Mouse (Mus musculus): ENCODE data around the gene Ccdc188. TPM values are rescaled to one million over a fixed set of nuclear protein-coding genes. Genes with fewer than 3 reads are reported as not detected.
A peak's percentile ranks its signal among the peaks of the same experiment; 100 is the strongest.

The Ccdc188 gene
- polyA plus RNA-seq, 1 experiment from 2014 or later: not detected

DNA sequence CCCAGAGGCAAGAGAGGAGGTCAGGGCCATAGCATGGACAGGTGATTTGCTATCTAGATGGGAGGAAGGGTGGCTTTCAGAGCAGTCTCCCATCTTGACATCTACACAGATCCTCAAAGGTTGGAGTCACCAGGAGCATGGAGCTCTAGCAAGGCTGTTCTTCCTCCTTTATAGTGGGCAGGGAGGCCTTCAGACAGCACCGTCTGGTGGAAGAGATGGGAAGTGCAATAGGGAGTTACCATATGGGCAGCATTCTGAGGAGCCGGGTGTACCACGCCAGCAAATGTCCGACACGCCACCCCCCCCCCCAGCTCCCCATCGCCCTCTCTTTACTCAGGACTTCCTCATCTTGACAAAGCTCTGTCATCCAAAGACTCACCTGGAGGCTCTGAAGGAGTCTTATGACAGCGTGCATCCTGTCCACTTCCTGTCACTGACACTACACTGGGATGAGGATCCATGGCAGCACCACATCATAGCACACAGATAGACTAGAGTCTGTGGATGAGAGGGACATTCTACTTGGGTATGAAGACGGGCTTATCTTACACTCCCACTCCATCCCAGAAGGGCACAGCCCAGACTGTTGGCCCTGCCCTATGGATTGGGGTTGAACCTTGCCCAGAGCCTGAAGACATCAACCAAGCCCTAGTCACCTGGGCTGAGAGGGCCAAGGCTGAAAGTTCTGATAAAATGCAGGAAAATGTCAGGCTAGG lies 6.8 kb upstream of the Ccdc188 start:
- no peak overlapping the region for H3K9ac ChIP-seq
- no peak overlapping the region for H3K4me2 ChIP-seq (replicated peaks)
- no peaks in the 10 kb centered on the region for H3K27me3 ChIP-seq
- H3K9me3 ChIP-seq (replicated peaks): no peaks in the 10 kb centered on the region
- H3K4me1 ChIP-seq: peaks cover 45% of the 10 kb centered on the region
- H3K27ac ChIP-seq: no peak overlapping the region
- 25% methylated on average over 8 of the region's 8 CpGs for WGBS
- no peaks in the 10 kb centered on the region for H3K36me3 ChIP-seq
- ATAC-seq (ENCODE audit: low FRiP score): no peak
- H3K4me3 ChIP-seq: no peak overlapping the region

DNA sequence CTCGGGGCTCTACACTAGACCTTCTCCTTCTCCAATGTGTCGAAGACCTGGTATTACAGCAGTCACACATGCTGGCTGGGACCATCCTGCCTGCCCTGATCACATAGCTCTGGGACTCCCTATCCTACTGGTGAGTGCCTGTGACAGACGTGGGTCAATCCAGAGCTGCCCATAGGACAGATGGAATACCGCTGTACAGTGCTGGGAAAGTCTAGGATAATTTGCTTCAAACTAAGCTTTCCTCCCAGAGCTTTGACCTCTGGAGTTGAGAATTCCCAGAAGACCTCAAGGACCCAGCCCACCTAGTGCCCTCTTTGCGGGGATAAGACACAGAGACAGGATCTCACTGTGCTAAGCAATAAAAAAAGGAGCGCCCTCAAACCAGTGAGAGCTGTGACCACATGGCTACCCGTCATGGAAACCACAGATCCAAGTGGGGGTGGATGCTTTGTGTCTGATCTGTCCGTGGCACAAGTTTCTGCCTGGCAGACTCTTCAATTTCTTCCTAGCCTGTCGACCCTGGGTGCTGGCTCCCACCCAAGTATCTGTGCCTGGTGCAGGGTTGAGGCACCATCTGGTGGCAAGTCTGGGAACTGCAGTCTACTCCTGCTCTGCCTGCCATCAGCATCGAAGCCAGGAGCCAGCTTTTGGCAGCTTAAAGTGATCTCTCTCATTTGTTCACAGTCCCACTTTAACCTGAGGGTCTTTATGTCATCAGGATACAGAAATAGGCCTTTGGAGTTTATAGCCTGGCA lies 6.1 kb upstream of the Ccdc188 start:
- Histone ChIP-seq H3K27ac (no peak overlapping the region), H3K4me1 (peaks cover 47% of the 10 kb centered on the region), H3K27me3 (no peaks in the 10 kb centered on the region), H3K4me3 (no peak overlapping the region), H3K4me2 (replicated peaks) (no peak overlapping the region), H3K36me3 (no peaks in the 10 kb centered on the region), H3K9ac (no peak overlapping the region), H3K9me3 (replicated peaks) (no peaks in the 10 kb centered on the region)
- WGBS: 48% methylated on average over 10 of the region's 10 CpGs
- no peak for ATAC-seq (ENCODE audit: low FRiP score)

DNA sequence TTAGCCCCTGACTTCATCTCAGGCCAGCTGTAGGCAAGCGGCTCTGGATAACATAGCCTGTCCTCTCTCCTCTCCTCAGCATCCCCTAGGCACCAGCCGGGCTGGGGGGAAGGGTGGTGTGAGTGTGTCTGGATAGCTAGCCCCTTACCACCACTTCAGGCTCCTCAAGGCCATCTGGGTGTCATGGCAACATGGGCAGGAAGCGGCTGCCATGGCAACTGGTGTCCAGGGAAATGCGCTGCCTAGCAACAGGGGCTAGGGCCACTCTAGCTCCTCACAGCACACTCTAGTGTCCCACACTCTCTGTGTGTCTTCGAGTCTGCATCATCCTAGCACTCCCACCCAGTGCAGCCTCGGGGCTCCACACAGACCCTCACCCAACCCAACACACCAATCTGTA lies 4.0 kb upstream of the Ccdc188 start:
- Histone ChIP-seq H3K27ac (peak overlapping the region; percentile 92), H3K4me1 (peaks cover 49% of the 10 kb centered on the region)
- 20% methylated on average over 6 of the region's 6 CpGs for WGBS

DNA sequence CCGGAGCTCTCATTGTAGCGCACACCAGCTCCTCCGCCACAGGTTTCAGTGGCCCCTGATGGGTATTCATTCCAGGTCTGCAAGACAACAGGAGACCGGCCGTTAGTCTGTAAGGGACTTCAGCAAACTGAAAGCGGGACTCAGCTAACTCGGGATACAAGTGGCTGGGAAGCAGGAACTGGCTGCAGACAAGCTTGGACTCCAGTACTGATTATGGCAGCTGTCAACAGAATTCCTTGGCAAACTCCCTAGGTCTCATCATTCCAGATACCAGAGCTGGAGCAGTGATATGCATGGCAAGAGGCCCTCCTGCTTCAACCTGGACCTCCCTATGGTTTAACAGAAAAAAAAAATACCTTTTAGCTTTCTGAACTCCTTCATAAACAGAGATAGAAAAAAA lies 2.8 kb upstream of the Ccdc188 start:
- H3K36me3 ChIP-seq: no peaks in the 10 kb centered on the region
- H3K27ac ChIP-seq: peak overlapping the region; percentile 92
- peak overlapping the region; percentile 52 for H3K4me2 ChIP-seq (replicated peaks)
- H3K9me3 ChIP-seq (replicated peaks): no peaks in the 10 kb centered on the region
- ATAC-seq (ENCODE audit: low FRiP score): no peak
- peak overlapping the region; percentile 45; the same call in 1 of the 2 replicates for H3K9ac ChIP-seq
- H3K27me3 ChIP-seq: no peaks in the 10 kb centered on the region
- H3K4me1 ChIP-seq: peaks cover 52% of the 10 kb centered on the region
- WGBS: 62% methylated on average over 7 of the region's 7 CpGs
- H3K4me3 ChIP-seq: peak overlapping the region; percentile 20

More for the DNA sequence above, 4.0 kb upstream of the Ccdc188 start:
- Histone ChIP-seq H3K9ac (peak overlapping the region; percentile 45), H3K27me3 (no peaks in the 10 kb centered on the region), H3K4me2 (replicated peaks) (peak overlapping the region; percentile 52), H3K9me3 (replicated peaks) (no peaks in the 10 kb centered on the region), H3K4me3 (peak overlapping the region; percentile 20), H3K36me3 (no peaks in the 10 kb centered on the region)
- ATAC-seq (ENCODE audit: low FRiP score): peak; percentile 95

DNA sequence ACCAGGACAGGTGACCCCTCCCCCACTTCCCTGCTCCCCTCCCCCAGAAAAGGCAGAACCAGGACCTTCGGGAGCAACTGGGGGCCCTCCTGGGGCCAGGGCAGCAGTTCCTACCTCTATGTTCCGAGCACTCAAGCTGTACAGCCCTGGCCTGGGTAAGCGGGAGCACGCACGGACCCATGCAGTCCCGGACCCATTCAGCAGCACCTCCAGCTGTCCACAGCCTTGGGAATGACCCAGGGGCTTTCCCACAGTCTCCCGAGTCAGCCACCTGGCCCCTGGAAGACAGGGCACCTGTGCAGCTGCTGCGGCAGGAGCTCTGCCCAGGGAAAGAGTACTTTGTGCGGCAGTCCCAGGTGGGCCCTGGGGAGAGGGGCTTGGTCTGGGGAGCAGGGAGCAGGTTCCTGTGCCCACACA lies 909 bp downstream of the Ccdc188 start:
- H3K9me3 ChIP-seq (replicated peaks): no peaks in the 10 kb centered on the region
- 83% methylated on average over 9 of the region's 9 CpGs for WGBS
- H3K4me1 ChIP-seq: peaks cover 35% of the 10 kb centered on the region
- peaks cover 20% of the 10 kb centered on the region for H3K36me3 ChIP-seq
- no peak overlapping the region for H3K27ac ChIP-seq
- no peaks in the 10 kb centered on the region for H3K27me3 ChIP-seq
- H3K9ac ChIP-seq: no peak overlapping the region
- no peak for ATAC-seq (ENCODE audit: low FRiP score)
- no peak overlapping the region for H3K4me3 ChIP-seq
- no peak overlapping the region for H3K4me2 ChIP-seq (replicated peaks)

DNA sequence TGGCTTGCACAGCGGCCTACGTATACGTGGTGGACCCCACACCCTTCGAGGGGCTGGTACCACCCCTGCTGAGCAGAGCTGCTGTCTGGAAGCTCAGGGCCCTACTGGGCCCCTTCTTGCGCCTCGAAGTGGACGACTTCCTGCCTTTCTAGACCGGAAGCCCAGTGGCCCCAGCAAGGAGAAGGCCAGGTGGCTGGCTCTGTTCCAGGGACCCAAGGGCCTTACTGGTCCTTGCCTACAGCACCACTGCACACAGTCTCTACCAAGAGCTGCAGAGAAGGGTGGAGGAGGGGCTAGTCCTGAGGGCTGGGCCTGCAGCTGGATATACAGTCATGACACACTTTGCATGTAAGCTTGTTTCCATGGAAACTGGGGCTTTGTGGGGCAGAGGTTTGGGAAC lies 2.3 kb downstream of the Ccdc188 start:
- H3K4me1 ChIP-seq: peaks cover 21% of the 10 kb centered on the region
- H3K9ac ChIP-seq: no peak overlapping the region
- H3K36me3 ChIP-seq: peaks cover 35% of the 10 kb centered on the region
- no peak overlapping the region for H3K4me2 ChIP-seq (replicated peaks)
- no peak for ATAC-seq (ENCODE audit: low FRiP score)
- H3K9me3 ChIP-seq (replicated peaks): no peaks in the 10 kb centered on the region
- H3K4me3 ChIP-seq: no peak overlapping the region
- peak overlapping the region; percentile 19; the same call in 1 of the 2 replicates for H3K27ac ChIP-seq
- H3K27me3 ChIP-seq: no peaks in the 10 kb centered on the region
- WGBS: 61% methylated on average over 8 of the region's 8 CpGs

DNA sequence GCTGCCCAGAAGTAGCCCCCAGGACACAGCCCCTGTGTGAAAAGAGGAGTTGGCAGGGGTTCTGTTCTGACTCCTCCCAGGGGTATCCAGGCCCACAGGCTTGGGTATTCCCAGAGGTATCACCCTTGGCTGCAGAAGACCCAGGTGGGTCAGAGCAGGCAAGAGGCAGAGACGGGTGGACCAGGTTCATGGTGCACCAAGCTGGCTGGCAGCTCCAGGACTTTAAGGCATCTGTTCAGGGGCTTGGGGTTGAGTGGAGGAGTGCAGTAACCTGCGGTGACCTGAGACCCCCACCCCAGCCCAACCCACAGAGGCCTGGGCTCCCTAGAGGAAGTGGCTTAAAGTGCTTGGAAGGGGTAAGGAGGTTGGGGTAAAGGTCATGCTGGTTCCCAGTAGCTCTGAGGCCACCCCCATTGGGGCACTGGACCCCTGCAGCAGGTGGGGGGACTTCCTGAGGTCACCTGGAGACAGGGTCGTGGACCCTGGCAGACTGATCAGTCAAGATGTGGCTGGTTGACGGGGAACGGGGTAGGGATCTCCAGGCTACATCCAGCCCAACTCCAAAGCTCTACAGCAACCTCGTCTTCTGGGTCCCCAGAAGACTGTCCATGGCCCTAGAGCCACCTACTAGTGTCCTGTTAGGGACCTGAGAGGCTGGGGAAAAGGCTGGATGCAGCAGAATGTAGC lies 3.3 kb downstream of the Ccdc188 start:
- Histone ChIP-seq H3K27me3 (no peaks in the 10 kb centered on the region), H3K9ac (no peak overlapping the region), H3K27ac (no peak overlapping the region), H3K4me2 (replicated peaks) (no peak overlapping the region), H3K4me3 (no peak overlapping the region), H3K36me3 (peaks cover 45% of the 10 kb centered on the region), H3K9me3 (replicated peaks) (no peaks in the 10 kb centered on the region), H3K4me1 (peaks cover 13% of the 10 kb centered on the region)
- no peak for ATAC-seq (ENCODE audit: low FRiP score)
- 95% methylated on average over 6 of the region's 6 CpGs for WGBS

DNA sequence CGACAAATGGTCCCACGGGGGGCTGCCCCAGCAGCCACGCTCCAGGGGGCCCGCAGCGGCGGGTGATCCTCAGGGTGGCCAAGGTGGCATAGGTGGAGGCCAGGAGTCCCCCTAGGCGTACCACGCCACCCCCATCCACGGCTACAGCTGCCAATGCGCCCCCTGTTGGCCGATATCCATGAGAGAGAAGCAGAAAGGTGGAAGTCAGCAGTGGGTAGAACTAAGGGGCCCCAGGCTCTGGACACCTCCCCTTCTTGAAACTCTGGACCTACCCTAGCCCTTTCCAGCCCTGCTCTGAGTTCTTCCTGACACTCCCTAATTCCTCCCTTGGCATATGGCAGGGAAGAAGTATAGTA lies 3.8 kb downstream of the Ccdc188 start:
- no peak overlapping the region for H3K9ac ChIP-seq
- H3K4me1 ChIP-seq: peaks cover 12% of the 10 kb centered on the region
- H3K27ac ChIP-seq: no peak overlapping the region
- H3K4me2 ChIP-seq (replicated peaks): no peak overlapping the region
- ATAC-seq (ENCODE audit: low FRiP score): no peak
- WGBS: 78% methylated on average over 11 of the region's 11 CpGs
- no peaks in the 10 kb centered on the region for H3K27me3 ChIP-seq
- H3K36me3 ChIP-seq: peaks cover 50% of the 10 kb centered on the region
- no peaks in the 10 kb centered on the region for H3K9me3 ChIP-seq (replicated peaks)
- no peak overlapping the region for H3K4me3 ChIP-seq

DNA sequence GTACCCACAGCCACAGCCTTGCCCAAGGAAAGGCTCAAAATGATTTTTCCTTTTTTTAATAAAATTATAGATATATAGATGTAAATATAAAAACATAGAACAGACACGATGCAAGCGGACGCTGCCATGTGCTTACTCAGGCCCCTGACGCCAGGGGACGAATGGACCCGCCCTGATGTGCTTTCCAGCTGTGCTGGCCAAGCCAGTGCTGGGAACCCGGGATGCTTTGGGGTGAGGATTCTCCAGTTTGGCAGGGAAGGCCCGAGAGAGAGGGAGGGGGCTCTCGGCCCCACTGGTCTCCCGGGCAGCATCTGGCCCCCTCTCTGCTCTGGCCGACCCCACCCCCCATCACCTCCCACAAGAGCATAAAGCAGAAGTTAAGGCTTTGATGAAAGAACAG lies 4.5 kb downstream of the Ccdc188 start:
- Histone ChIP-seq H3K9ac (no peak overlapping the region), H3K27ac (no peak overlapping the region), H3K4me1 (peaks cover 12% of the 10 kb centered on the region), H3K27me3 (no peaks in the 10 kb centered on the region), H3K9me3 (replicated peaks) (no peaks in the 10 kb centered on the region), H3K4me3 (no peak overlapping the region), H3K36me3 (peaks cover 56% of the 10 kb centered on the region), H3K4me2 (replicated peaks) (no peak overlapping the region)
- no peak for ATAC-seq (ENCODE audit: low FRiP score)
- 81% methylated on average over 11 of the region's 11 CpGs for WGBS

DNA sequence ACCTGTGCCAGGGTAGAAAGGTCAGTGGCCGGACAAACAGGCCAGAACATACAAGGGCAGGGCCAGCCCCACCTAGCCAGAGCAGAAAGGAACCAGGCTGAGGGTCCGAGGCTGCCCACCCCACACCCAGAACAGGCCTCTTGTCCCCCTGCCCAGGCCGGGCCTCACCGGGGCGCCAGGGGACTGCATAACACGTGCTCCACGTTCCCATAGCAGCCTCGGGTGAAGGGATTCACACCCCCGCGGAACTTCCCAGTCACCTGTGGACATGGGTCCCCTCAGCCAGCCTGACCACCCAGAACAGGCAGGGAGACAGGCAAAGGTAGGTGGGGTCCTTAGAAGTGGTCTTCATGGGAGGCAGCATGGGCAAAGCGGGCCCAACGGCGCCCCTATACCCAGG lies 9.5 kb downstream of the Ccdc188 start:
- Histone ChIP-seq H3K4me3 (no peak overlapping the region), H3K9ac (no peak overlapping the region), H3K27ac (no peak overlapping the region), H3K9me3 (replicated peaks) (no peaks in the 10 kb centered on the region), H3K4me1 (peaks cover 13% of the 10 kb centered on the region), H3K36me3 (peaks cover 60% of the 10 kb centered on the region), H3K4me2 (replicated peaks) (no peak overlapping the region), H3K27me3 (no peaks in the 10 kb centered on the region)
- ATAC-seq (ENCODE audit: low FRiP score): no peak
- WGBS: 94% methylated on average over 13 of the region's 13 CpGs

DNA sequence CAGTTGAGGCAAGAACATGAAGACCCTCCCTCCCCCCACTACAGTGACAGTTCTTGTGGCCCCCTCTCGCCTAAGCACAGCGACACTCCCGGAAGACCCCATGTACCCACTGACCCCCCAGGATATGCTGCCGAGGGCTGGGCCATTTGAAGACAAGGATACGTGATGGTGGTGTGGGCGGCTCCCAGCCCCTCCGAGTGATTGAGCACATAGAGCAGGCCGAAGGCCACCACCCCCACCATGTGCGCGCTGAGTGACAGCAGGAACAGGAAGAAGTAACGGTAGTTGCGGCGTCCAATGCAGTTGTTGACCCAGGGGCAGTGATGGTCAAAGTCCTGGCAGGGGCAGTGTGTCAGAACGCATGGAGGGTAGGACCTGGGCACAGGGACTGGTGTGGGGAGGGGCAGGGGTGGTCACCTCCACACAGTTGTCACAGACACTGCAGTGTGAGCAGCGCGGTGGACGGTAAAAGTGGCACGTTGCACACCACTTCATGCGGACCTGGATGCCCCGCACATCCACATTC lies 10.3 kb downstream of the Ccdc188 start:
- Histone ChIP-seq H3K9ac (no peak overlapping the region), H3K4me1 (peaks cover 14% of the 10 kb centered on the region), H3K27me3 (no peaks in the 10 kb centered on the region), H3K36me3 (peaks cover 54% of the 10 kb centered on the region), H3K9me3 (replicated peaks) (no peaks in the 10 kb centered on the region), H3K27ac (no peak overlapping the region), H3K4me2 (replicated peaks) (no peak overlapping the region), H3K4me3 (no peak overlapping the region)
- WGBS: 92% methylated on average over 20 of the region's 20 CpGs
- ATAC-seq (ENCODE audit: low FRiP score): no peak

DNA sequence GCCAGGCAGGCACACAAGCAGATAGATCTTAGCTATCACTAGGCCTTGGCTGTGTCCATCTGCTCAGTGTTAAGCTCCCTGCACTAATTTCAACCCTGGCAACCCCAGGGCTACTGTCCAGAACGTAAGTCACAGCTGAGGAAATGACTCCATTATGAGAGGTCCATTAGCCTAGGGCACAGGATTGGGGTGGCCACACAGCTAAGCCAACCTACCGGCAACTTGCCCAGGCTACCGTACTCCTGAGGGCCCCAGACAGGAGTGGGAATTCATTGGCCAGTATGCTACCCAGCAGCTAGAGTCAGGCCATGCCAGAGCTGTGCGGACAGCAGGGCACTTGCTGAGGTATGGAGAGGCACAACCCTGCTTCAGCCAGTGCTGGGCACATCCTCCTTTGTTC lies 11.2 kb downstream of the Ccdc188 start:
- Histone ChIP-seq H3K36me3 (peaks cover 45% of the 10 kb centered on the region), H3K4me2 (replicated peaks) (no peak overlapping the region), H3K9ac (no peak overlapping the region), H3K4me1 (peaks cover 23% of the 10 kb centered on the region), H3K4me3 (no peak overlapping the region), H3K27ac (no peak overlapping the region), H3K9me3 (replicated peaks) (no peaks in the 10 kb centered on the region), H3K27me3 (no peaks in the 10 kb centered on the region)
- ATAC-seq (ENCODE audit: low FRiP score): no peak
- 87% methylated on average over 4 of the region's 4 CpGs for WGBS

All from hindbrain, embryonic 12.5 days (tissue).